Mouse (Mus musculus): ENCODE measurements at regions not wholly inside any gene's neighbourhood (a gene's known extent, or its start where the extent isn't known, plus 50 kb on each side); places are given as distances from the start of the nearest gene placed in this dataset.

GRCm38 (mm10) chr6:84394496-84395090 is 199.1 kb downstream of the Cyp26b1 start:
- H3K27me3 ChIP-seq (ENCODE audit: control insufficient read depth in 1 of 2, insufficient read depth in 2 of 2, low read length in 2 of 2), result peaks cover 0 to 2% of the 10 kb centered on the region in 2 experiments; a peak in 2 of 4 replicates
- peaks cover 0 to 11% of the 10 kb centered on the region in 2 experiments; a peak in 2 of 4 replicates for H3K4me1 ChIP-seq (ENCODE audit: control insufficient read depth in 1 of 2, insufficient read depth in 2 of 2, low read length in 2 of 2)
- DNase-seq (ENCODE audit: low read depth, low spot score), result no peak
- no peak overlapping the region for H3K4me3 ChIP-seq (ENCODE audit: control insufficient read depth in 1 of 2, insufficient read depth in 1 of 2, low read depth in 2 of 2, low read length in 2 of 2)
- no peaks in the 10 kb centered on the region for H3K79me2 ChIP-seq (ENCODE audit: control insufficient read depth, insufficient read depth, low read length, poor library complexity)
- H3K9me3 ChIP-seq (replicated peaks; ENCODE audit: insufficient read depth, low read length), result no peaks in the 10 kb centered on the region
- no peak overlapping the region for H3K9ac ChIP-seq (ENCODE audit: control insufficient read depth, low read depth, low read length, poor library complexity, severe bottlenecking)
- H3K36me3 ChIP-seq (ENCODE audit: control insufficient read depth in 1 of 2, insufficient read depth in 2 of 2, low read length in 2 of 2), result no peaks in the 10 kb centered on the region
- TF ChIP-seq MEF2A (IDR thresholded peaks at IDR 0.05; ENCODE audit: extremely low read depth, insufficient replicate concordance, low read depth, low read length, poor library complexity, severe bottlenecking), result no peak
- TF ChIP-seq POLR2A (IDR thresholded peaks at IDR 0.05; ENCODE audit: control insufficient read depth in 1 of 2, insufficient read depth in 1 of 2, low read depth in 1 of 2, low read length in 2 of 2, poor library complexity in 1 of 2), result no peak
- no peak for TF ChIP-seq RCOR1 (IDR thresholded peaks at IDR 0.05; ENCODE audit: low read depth, low read length)
- TF ChIP-seq SIN3A (IDR thresholded peaks at IDR 0.05; ENCODE audit: low read length), result no peak
- no peak for TF ChIP-seq TAL1 (IDR thresholded peaks at IDR 0.05; ENCODE audit: low read length)
- TF ChIP-seq POLR2AphosphoS2 (IDR thresholded peaks at IDR 0.05; ENCODE audit: low read length), result no peak
- no peak for TF ChIP-seq MAZ (IDR thresholded peaks at IDR 0.05; ENCODE audit: low read depth, low read length)
- TF ChIP-seq MYB (IDR thresholded peaks at IDR 0.05; ENCODE audit: low read depth, low read length), result no peak
- TF ChIP-seq ZKSCAN1 (IDR thresholded peaks at IDR 0.05; ENCODE audit: low read depth, low read length), result no peak
- TF ChIP-seq ZMIZ1 (IDR thresholded peaks at IDR 0.05; ENCODE audit: low read depth, low read length), result no peak
- TF ChIP-seq ETS1 (IDR thresholded peaks at IDR 0.05; ENCODE audit: low read depth, low read length), result no peak
- no peak for TF ChIP-seq JUND (IDR thresholded peaks at IDR 0.05; ENCODE audit: low read depth, low read length)
- TF ChIP-seq MAX (IDR thresholded peaks at IDR 0.05; ENCODE audit: low read length), result no peak
- TF ChIP-seq ELF1 (IDR thresholded peaks at IDR 0.05; ENCODE audit: low read depth, low read length), result no peak
- no peak for TF ChIP-seq E2F4 (IDR thresholded peaks at IDR 0.05; ENCODE audit: borderline replicate concordance, low read depth, low read length)
- no peak for TF ChIP-seq CHD2 (IDR thresholded peaks at IDR 0.05; ENCODE audit: low read length)
- no peak for TF ChIP-seq POLR2AphosphoS5 (IDR thresholded peaks at IDR 0.05; ENCODE audit: borderline replicate concordance, low read depth, low read length)
- no peak for TF ChIP-seq TCF12 (IDR thresholded peaks at IDR 0.05; ENCODE audit: low read depth, low read length)
- TF ChIP-seq MAFK (IDR thresholded peaks at IDR 0.05; ENCODE audit: borderline replicate concordance, low read depth, low read length), result no peak
- no peak for TF ChIP-seq BHLHE40 (IDR thresholded peaks at IDR 0.05; ENCODE audit: borderline replicate concordance, low read depth, low read length)
- H3K27ac ChIP-seq (ENCODE audit: control insufficient read depth, low read depth, low read length), result no peak overlapping the region
